ENCODE assay signal across 9 mouse cellular contexts in the genomic region with DNA sequence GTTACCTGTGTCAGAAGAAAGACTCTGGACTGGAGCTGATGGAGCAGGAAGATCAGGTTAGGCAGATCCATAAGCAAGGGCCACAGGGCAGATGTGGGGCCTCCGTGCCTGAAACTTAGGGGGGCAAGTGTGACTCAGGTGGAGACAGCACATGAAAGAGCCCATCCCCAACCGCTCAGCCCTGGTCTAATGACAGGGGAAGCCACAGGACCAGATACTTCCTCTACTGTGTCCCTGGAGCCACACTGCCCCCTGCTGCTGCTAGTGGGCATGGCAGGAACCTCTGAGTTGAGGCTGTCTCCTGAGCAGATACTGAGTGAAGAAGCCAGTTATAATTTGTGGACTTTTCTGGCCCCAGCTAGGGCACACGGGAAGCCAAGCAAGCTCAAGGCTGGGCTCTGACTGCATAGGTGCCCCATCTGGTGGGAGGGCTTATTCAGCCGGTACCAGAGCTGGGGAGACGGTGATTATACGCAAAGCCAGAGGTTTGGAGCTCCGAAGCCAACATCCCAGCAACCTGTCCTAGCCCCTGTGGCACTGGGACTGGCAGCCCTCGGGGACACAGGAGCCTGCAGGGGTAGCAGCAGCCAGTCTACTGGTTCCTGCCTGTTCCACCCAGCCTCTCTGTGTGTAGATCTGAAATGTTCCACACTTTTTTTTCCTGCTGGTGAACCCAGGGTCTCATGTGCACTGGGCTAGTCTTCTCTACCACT. TPM values are rescaled to one million over a fixed set of nuclear protein-coding genes. Genes with fewer than 3 reads are reported as not detected.
A peak's percentile ranks its signal among the peaks of the same experiment; 100 is the strongest.
DNase-seq lines count a peak whose midpoint lies in the region; ATAC-seq lines count a peak whose summit lies in the region.
"Had no signal": no experiment of that assay in that cellular context is flagged by ENCODE, and none has a peak within 500 bp of the region (broad histone marks: within the 10 kb centered on the region; RNA-seq: fewer than 3 reads in every experiment).

No protein-coding gene starts in this region.

- H3K27me3 ChIP-seq in hindbrain, embryonic 14.5 days (ENCODE audit: control insufficient read depth, insufficient read depth, low read length): no peaks in the 10 kb centered on the region

- no peak overlapping the region for H3K4me3 ChIP-seq in hindbrain, embryonic 14.5 days (replicated peaks; ENCODE audit: low read length)
- H3K4me3 ChIP-seq: myocyte had no signal

- no peaks in the 10 kb centered on the region for H3K36me3 ChIP-seq in hindbrain, embryonic 14.5 days (replicated peaks; ENCODE audit: control insufficient read depth, insufficient read depth)

- H3K27ac ChIP-seq in hindbrain, embryonic 14.5 days: no peak overlapping the region

- 44% methylated on average over 8 of the region's 8 CpGs for WGBS in hindbrain, embryonic 14.5 days

- DNase-seq in MEL-GATA-1-ER (ENCODE audit: extremely low read depth, low read depth): peak; percentile 85
- DNase-seq in cerebellum, adult 8-10 months: peak; percentile 98
- DNase-seq in frontal cortex, adult 2 months (ENCODE audit: extremely low spot score in 1 of 2, low spot score in 1 of 2): peak; percentile 79 to 98
- DNase-seq in hindbrain, embryonic 14.5 days (ENCODE audit: low spot score): peak; percentile 98
- peak; percentile 97 to 100 for DNase-seq in layer of hippocampus, postnatal 25 days (ENCODE audit: extremely low spot score in 1 of 2, low spot score in 1 of 2)
- peak; percentile 90 for DNase-seq in lung, postnatal 25 days (ENCODE audit: low spot score)
- DNase-seq in retina, postnatal 1 day: peak; percentile 86
- peak; percentile 98 for DNase-seq in thymus, postnatal 4 days

- 0 out of 2 replicates have a peak, but pooled peaks cover 10% of the 10 kb centered on the region for H3K4me1 ChIP-seq in hindbrain, embryonic 14.5 days (replicated peaks; ENCODE audit: control insufficient read depth, insufficient read depth, low read length)

- no peaks in the 10 kb centered on the region for H3K9me3 ChIP-seq in hindbrain, embryonic 14.5 days (ENCODE audit: control insufficient read depth, low read length)

- no peak overlapping the region for H3K9ac ChIP-seq in hindbrain, embryonic 14.5 days

- H3K4me2 ChIP-seq in hindbrain, embryonic 14.5 days (replicated peaks): no peak overlapping the region

- peak; percentile 85 for ATAC-seq in hindbrain, embryonic 14.5 days (ENCODE audit: low FRiP score)

RNA-seq across cellular contexts. Expression of gene Cdh15, which starts 17.3 kb away (rescaled TPM):
- 1.1 and 1.6 TPM in 2 replicates for polyA plus RNA-seq in frontal cortex, adult 2 months (2012; rRNA removed)
- 1.5 TPM in 2 replicates for polyA plus RNA-seq in hindbrain, embryonic 14.5 days (2014; fragmentation: Nextera tagmentation; extraction: Ambion mirVana)
- total RNA-seq in layer of hippocampus, postnatal 25 days (2021): 1 to 10 TPM in 1 of 2 experiments, under 1 TPM in 1; 0.70 to 1.2 TPM

RNA-seq across cellular contexts. Expression of gene Acsf3, which starts 55.2 kb away (rescaled TPM):
- 21.0 and 21.1 TPM in 2 replicates for polyA plus RNA-seq in frontal cortex, adult 2 months (2012; rRNA removed)
- 14.5 and 16.5 TPM in 2 replicates for polyA plus RNA-seq in hindbrain, embryonic 14.5 days (2014; fragmentation: Nextera tagmentation; extraction: Ambion mirVana)
- 10 to 100 TPM; 14.8 to 22.0 TPM for total RNA-seq in layer of hippocampus, postnatal 25 days (2021)
